Mouse (Mus musculus) layer of hippocampus, postnatal 10 days (tissue): Measurements from ENCODE around the gene Grm2. TPM values are rescaled to one million over a fixed set of nuclear protein-coding genes. Genes with fewer than 3 reads are reported as not detected.
"Not testable (repeated sequence)": the region's sequence is repeated elsewhere in the genome, so short reads cannot be mapped to it uniquely, and the experiment has no call there.

Source experiments
- DNase-seq, 2 experiments: peaks; one replicate each; pipeline ENCODE4 v3.0.0; 2021; ENCODE audit warnings: low spot score in 2 of 2
- total RNA-seq, 2 experiments: library from RNA; stranded (reverse); gene quantifications; 2 replicates each; pipeline ENCODE4 v1.2.3; 2021

Grm2 gene
- total RNA-seq, 2 experiments from 2014 or later, result 37.1 to 38.3 TPM

GRCm38 (mm10) chr9:106656820-106657219, 938 bp upstream of the Grm2 start:
- DNase-seq, result no peak

DNA sequence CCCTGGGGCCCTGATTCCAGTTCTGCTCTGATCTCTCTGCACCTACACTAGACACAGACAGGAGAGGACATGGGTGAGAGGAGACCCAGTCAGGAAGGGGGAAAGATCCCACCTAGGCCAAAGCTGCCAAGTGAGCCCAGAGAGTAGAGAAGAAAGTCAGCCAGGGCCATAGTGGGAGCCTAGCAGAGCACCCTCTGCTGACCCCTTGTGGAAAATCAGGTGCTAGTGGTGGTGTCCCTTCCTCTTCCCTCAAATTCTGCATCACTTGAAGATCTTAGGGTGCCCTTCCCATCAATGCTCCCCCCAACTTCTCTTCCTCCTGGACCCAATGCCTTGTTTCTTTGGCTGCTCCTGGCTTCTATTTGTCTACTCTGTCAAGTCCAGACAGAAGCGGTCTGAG, 3.2 kb downstream of the Grm2 start:
- no peak for DNase-seq

DNA sequence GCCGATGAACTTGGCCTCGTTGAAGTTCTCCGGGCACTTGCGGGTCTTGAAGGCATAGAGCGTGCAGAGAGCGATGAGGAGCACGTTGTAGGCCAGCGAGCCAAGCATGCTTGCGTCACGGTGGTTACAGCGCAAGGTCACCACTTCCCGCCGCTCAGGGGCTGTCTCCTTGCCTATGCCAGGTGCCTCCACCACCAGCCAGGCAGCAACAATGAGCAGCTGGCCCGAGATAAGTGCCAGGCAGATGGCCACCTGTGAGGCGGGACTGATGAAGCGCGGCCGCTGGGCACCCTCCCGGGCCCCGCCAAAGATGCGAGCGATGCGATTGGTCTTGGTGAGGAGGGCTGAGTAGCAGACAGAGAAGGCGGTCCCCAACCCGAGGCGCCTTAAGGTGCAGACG, 8.7 kb downstream of the Grm2 start:
- DNase-seq, result no peak

DNA sequence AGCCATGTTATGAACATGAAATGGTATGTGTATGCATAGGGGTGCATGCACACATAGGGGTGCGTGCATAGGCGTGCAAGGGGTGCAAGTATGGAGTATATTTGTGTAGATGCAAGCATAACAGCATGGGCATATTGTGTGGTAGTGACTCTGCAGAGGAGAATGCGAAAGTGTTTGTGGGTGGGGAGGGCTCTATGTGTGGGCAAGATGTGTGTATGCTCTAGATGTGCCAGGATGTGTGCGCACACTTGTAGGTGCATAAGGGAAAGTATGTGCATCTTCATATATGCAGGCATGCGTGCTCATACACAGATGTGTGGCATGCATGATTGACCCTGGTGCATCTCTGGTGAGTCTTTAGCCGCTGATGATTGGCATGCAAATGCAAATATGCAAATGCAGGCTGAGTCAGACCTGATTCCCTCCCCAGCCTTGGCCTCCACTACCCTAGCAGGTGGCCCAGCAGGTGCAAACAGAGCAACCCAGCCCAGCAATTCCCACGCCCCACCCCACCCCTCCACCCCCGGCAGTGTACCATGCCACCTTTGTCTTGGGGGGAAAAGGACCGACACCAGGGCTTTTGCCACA, 10.1 kb downstream of the Grm2 start:
- DNase-seq, result no peak

GRCm38 (mm10) chr9:106643787-106644186, 12.1 kb downstream of the Grm2 start:
- DNase-seq, result no peak

GRCm38 (mm10) chr9:106643128-106643527, 12.8 kb downstream of the Grm2 start:
- peak; percentile 89 to 90 for DNase-seq

DNA sequence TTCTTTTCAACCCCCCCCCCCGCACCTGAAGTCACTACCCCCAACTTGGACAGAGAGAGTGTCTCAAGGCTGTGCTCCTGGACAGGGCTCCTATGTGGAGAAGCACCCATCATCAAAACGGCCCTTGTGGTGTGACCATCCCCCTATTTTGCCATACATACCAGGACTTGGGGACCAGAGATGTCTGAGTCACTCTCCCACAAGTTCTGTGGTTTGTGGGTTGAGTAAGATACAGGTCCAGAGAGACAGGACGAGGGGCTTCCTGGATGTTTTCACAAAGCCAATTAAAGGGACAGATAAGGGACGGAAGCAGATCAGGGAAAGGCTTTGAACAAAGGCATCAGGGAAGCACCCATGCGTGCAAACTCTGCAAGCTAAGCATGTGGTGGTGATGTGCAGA, 14.5 kb downstream of the Grm2 start:
- no peak for DNase-seq

DNA sequence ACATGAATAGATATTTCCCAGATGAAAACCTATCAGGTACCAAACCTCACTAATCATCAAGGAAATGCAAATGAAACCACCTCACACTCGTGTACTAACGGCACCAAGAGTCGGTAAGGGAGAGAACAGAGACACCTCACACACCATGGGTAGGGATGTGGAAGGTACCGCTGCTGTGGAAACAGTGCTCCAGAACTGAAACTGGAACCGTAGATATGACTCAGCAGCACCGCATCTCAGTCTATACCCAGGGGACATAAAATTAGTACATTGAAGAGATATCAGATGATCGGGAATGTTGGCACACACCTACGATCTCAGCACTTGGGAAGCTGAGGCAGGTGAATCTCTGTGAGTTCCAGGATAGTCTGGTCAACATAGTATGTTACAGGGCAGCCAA, 17.7 kb downstream of the Grm2 start:
- DNase-seq, result no peak

GRCm38 (mm10) chr9:106632185-106632584, 23.7 kb downstream of the Grm2 start:
- DNase-seq, result no peak

DNA sequence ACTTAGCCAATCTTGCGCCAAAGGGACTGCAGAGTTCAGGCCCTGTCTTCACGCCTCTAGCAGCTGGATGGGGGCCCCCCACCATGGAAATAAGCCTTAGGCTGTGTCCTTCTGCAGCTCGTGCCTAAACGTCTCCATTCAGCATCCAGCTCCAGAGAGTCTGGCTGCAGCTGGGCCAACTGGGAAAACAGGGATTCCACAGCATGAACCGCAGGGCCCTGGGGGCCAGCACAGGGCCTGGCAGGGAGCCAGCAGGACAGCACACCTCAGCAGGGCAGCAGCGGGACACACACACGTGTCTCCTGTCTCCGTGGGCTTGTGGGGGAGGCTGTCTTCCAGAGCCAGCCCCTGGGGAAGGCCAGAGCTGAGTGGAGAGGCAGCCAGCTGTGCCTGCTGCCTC, 28.1 kb downstream of the Grm2 start:
- DNase-seq, result not testable (repeated sequence)

GRCm38 (mm10) chr9:106626282-106626681, 29.6 kb downstream of the Grm2 start, which contains the start of gene Iqcf6:
Iqcf6 (plus strand) TSS chr9:106626582.
- no peak for DNase-seq

DNA sequence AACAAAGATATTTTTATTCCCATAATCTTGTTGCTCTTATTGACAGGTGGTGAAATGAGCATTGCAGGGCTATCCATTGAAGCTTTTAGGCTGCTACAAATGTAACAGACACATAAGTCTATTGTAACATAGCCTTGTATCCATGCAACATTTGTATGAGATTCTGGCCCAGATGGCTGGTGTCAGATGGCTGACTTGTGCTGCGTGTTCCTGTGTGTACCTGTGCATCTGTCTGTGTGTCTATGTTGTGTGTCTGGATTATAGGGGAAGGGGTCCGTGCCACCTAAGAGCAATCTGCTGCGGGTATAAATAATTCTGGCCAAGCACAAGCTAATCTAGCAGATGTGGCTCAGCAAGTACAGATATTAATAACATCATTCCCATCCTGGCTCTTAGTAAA, 38.4 kb downstream of the Grm2 start:
- DNase-seq, result peak; percentile 32 to 56

DNA sequence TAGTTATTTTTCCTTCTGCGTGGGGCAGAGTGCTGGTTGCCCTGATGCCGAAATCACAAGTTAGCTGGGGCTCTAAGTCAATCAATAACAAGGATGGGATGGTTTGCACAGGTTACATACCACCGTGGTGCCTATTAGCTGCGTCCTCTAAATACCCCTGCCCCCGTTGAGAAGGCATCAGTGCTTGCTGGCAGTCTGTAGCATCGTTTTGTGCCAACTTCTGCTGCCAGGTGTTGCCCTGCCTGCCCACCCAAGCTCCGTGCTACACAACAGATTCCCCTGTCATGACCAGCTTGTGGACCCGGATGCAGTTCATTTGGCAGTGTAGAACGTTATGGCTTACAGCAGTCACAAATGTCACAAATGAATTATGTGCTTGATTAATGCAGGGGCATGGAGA, 39.6 kb downstream of the Grm2 start:
- no peak for DNase-seq

GRCm38 (mm10) chr9:106614616-106615015, 41.3 kb downstream of the Grm2 start:
- no peak for DNase-seq

GRCm38 (mm10) chr9:106613951-106614350, 41.9 kb downstream of the Grm2 start:
- no peak for DNase-seq

DNA sequence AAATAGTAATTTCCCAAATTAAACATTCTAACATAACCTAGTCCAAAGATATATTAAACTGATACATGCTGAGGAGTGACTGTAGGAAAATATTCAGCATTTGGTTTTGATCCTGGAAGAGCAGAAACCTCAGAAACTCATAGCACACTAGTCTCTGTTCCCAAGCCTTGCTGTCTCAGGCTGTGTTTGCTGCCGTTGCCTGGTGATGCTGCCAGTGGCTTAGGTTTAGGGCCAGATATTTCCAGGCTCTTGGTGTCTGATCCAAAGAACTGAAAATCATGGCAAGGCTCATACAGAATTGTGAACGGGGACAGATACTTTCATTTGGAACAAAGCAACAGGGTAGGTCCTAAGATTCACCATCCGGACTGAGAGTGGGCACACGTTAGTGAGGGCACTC, 45.2 kb downstream of the Grm2 start:
- DNase-seq, result peak in 1 of 2 experiments; percentile 32

DNA sequence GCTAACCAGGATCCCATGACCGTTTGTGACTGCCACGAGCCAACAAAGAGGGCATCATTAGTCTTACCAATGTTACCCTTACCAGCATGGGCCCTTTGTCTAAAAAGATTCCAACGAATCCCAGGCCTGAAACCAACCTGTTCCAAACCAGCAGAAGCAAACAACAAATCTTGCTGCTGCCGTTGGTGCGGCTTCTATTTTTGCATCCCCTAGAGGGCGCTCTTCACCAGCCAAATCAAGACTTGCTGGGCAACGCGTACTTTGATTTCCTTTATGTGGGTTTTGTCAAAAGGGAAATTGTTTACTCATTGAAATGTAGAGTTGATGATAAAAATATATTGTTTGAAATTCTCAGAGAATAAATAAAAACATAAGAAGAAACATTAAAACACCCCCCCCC, 55.3 kb downstream of the Grm2 start:
- DNase-seq, result peak; percentile 75 to 80

- DNase-seq, result no peak
Observed at GRCm38 (mm10) chr9:106598466-106598865, 57.4 kb downstream of the Grm2 start.

GRCm38 (mm10) chr9:106595836-106596235, 60.0 kb downstream of the Grm2 start:
- DNase-seq, result no peak

- not testable (repeated sequence) for DNase-seq
Observed at GRCm38 (mm10) chr9:106595402-106595801, 60.5 kb downstream of the Grm2 start.
